Mouse (Mus musculus): Measurements from ENCODE around the gene Oxtr.

Gene Oxtr

DNA sequence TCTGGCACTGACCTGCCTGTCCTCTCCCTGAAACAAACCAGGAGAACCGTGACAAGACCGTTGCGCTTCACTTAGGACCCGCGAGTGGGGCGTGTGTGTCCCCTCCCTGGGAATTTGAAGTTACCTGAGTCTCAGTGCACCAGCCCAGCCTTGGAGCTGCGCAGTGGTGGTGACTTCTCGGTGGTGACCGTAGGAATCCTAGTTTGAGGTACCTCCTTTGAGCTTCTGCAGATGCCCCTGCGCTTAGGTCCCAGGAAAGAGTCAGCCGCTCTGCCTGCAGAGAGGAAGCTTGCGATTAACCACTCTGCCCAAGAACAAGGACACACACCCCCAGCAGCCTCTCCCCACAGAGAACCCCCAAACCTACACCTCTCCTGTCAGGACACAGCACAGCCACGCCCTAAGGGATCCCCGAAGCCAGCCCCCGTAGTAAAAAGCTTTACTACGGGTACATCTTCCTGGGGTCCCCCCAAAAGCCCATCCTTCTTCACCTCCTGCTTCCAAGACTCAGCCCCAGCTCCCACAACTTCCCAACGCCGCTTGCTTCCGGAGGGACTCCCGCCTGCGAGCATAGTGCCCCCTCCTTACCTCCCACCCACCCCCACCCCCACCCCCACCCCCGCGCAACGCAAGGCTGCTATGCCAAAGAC is at the start of gene Oxtr:
Gene Oxtr (minus strand): TSS at position 34 of the 650 bp plus-strand sequence.
- DNase-seq (ENCODE audit: low spot score): no peak

DNA sequence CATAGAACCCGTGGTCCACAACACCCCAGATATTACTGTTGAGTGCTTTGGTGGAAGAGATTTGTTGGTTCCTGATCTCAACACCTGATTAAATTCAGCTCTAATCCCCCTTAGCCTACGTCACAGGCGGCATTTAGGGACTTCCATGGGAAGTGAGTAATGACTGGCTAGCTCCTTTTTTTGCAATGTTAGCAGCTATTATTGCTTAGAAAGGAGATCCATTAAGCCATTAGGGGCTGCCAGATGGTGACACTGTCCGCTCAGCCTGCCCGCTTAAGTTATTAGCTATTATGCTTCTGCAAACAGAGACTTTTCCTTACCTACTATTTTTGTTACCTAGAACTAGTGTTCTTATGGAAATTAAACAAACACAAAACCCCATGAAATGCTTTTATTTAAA is 35.7 kb upstream of the Oxtr start:
- DNase-seq (ENCODE audit: low spot score): no peak

DNA sequence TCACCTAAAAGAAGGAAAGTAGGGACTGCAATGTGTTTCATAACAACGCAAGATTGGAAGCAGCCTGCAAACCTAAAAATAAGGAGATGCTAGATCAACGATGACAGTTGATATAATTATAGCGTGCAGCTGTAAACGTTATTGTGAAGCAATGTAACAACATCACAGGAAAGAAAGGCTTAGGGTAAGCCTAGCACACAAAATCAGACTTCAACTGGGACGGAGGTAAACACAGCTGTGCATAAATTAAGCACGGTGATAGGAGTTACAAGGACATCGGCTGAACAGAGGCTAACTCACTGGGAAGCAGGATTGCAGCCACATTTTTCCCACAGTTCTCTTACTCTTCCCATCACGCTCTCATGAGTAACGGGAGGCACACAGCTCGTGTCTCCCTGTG is 34.7 kb upstream of the Oxtr start:
- DNase-seq (ENCODE audit: low spot score): no peak

DNA sequence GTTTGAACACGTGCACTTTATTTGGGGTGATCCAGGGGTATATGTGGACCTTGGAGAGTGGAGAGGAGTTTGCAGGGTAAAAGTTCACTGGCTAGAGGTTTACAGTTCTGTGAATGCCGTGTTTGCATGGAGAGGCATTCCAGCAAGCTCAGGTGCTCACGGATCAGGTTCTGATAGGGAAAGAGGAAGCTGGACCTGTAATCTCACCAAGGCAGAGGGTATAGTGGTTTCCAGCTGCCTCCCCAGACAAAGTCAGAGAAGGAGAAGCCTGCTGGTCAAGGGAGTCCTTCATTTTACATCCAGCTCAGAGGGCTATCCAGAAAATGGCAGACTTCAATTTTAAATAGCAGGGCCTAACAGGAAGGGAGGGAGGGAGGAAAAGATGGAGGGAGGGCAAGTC is 28.2 kb upstream of the Oxtr start:
- no peak for DNase-seq (ENCODE audit: low spot score)

DNA sequence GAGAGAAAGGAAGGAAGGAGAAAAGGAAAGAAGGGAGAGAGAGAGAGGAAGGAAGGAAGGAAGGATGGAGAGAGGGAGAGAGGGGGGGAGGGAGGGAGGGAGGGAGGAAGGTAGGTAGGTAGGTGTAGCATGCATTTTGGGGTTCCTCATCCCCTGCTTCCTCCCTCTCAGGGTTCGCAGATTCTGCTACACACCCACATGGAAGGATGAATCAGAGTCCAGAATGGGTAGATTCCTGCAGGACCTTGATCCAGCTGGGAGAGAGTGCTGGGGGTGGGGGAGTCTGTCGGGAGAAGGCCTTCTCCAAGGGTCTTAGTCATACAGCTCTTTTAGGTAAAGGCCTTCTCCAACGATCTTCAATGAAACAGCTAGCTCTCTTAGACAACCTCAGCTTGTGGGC is 27.8 kb upstream of the Oxtr start:
- DNase-seq (ENCODE audit: low spot score): no peak

DNA sequence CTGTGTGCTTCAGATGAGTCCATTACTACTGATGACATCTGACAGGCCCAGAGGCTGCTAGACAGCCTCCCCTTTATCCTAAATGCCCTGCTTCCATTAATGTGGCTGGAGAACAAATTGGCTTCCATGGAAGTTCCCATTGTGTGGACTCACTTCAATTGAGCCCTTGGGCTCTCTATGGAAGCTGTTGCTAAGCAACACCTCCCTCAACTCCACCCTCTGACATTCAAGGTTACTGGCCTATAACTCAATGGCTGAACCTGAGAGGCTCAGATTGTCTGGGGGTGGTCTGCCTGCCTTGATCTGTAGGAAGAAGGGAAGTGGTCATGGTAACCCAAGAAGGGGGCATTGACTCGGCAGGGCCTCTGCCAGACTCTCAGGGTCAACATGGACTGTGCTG is 26.8 kb upstream of the Oxtr start:
- DNase-seq (ENCODE audit: low spot score): no peak

DNA sequence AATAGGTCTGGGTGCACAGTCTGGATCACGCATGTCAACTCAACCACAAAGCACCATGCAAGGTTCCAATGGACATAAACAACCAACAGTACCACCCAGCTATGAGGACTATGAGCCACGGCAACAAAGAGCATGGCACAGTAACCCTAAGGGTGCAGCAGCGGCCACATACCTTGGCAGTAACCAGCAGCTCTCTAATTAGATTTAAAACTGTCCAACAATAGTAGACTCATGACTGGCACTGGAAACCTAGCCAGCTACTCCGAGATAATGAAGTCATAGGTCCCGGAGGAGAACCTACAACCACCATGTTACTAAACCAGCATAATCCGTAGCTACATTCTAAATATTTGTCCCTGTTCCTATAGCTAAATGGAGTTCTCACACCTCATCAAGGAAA is 24.8 kb upstream of the Oxtr start:
- DNase-seq (ENCODE audit: low spot score): no peak

DNA sequence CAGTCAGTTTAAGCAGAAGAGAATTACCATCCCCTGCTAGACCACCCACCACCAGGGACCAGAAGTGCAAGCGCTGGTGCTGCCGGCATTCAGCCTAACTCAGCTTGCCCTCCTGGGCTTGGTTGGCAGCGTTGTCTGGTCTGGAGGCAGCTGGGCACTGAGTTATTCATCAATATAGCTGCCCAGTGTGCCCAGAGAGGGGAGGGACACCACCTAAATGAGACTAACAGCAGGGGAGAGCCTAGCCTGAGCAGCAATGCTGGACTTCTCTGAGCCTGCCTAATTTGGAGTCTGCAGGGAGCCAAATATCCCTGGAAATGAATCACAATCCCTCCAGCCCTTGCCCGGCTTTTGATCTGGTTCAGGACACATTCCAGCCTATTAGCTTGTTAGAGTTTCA is 20.6 kb upstream of the Oxtr start:
- no peak for DNase-seq (ENCODE audit: low spot score)

DNA sequence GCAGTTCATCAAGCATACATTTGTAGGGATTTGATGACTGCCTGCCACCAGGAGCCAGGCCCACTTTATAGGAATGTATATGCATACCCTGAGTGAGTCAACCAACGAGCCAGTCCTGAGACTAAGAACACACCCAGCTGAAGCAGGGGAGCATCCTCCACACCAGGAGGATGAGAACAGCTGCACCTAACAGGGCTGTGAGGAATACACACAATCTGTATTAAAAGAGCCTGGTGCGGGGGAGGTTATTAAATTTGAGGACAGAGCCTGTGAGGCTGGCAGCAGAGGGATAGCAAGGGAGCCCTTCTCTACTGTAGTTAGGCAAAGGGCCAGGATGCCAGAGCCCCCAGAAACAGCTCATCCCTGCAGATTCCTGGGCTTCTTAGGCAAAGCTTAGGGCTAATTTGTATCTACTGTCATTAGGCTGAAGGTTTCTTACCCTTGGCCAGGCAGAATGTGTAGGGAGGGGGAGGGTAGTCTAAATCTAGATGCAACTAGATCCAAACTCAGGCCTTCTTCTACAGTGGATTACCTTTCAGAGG is 19.9 kb upstream of the Oxtr start:
- no peak for DNase-seq (ENCODE audit: low spot score)

DNA sequence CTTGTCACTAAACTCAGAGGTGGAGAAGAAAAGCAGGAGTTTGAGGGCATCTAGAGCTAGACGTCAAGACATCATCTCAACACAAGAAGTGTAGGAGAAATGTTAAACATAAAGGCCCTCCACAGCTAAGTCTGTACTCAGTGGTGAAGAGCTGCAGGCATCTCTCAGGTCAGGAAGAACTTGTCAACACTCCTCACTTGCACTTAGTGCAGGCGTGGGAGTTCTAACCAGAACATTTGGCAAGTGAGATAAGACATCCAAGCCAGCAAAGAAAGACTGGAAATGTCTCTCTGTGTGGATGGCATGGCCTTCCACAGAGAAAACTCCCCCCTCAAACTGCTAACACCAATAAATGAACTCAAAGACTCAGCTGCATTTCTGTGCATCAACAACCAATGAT is 17.9 kb upstream of the Oxtr start:
- DNase-seq (ENCODE audit: low spot score): no peak

DNA sequence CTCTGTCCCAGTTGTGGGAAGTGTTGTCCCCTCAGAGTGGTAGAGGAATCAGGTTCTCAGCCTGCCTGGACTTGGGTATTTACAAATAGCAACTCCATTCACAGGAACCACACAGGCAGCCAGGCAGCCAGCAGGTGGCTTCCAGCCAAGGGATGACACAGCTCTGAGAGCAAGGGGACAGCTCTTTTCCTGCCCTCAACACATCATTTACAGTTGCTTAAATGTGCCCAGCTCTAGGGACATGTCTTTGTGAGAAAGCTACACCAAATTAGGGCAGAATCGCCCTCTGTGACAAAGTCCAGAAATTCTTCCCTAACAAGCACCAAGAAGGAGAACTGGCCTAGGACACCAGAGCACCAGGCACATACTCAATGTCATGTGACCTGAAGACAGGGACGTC is 11.4 kb upstream of the Oxtr start:
- no peak for DNase-seq (ENCODE audit: low spot score)

DNA sequence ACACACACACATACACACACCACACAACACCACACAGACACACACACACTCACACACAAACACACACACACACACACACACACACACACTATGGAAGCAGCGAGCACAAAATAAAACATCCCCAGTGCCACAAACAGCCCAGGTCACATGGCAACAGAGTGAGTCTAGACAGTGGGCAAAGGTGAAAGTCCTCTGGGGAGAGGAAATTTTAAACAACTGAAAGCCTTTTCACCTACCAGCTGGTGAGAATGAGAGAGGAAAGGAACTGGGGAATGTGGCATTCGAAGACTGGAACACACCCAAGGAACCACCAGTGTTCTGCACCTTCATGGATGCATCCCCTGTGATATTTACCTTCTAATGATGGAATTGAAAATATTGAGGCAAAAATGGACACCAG is 9.7 kb upstream of the Oxtr start:
- DNase-seq (ENCODE audit: low spot score): no peak

DNA sequence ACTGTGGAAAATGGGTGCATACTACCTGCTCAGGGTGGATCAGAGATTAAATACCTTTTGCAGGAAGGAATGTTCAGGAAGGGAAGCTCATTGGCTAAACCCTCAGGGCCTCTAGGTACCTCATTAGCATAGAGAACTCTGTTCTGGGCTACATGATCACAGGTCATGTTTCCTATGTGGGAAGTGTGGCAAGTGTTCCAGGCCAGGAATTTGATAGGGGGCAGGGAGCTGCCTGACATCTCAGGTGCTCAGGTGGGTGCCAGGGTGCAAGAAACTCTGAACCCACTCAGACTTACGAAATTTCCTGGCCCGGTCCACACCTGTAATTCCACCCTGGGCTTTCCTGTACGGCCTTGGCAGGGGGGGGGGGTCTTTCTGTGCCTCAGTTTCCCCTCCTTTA is 9.0 kb upstream of the Oxtr start:
- DNase-seq (ENCODE audit: low spot score): no peak

DNA sequence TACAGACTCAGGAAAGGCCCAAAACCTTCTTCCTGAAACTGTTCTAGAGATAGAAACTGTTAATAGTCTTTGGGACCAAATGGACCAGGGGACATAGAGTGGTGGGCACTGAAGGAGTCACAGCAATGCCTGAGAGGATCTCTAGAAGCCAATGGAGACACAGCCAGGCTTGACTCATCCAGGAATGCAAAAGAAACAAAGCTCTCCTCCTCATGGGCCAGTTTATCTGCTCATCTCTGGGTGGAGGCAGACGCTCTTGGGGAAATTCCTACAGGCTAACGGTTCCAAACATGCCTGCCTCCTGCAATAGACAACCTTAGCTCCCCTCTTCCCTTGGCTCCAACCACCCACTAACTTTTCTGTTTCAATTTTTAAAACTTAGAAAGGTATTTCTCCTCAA is 7.7 kb upstream of the Oxtr start:
- DNase-seq (ENCODE audit: low spot score): no peak

DNA sequence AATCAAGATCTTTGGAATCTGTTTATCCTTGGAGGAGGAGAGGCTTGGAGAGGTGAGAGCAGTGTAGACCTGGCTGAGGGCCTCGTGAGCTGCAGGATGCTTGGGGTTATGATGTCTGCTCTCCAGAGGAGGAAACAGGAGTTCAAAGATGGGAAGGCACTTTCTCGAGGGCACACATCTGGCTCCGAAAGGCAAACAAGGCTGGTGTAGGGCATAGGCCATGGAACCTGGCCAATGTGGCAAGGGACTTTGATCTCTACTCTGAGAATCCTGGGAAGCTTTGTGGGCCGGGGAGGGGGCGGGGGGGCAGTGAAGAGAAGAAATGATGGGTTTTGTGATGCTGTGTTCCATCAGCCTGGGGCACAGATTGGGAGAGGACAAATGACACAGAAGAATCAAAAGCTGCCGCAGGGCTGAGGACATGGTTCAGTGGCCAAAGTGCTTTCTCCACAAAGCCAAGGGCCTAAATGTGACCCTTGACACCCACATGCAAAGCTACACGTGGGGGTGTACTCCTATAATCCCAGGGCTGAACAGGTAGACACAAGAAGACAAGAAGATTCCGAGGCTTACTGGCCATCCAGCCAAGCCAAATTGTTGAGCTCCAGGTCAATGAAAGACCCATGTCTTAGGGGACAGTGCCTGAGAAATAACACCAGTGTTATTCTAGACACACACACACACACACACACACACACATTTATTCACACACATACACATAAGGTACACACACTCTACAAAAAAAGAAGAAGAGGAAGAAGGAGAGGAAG is 6.7 kb upstream of the Oxtr start:
- DNase-seq (ENCODE audit: low spot score): no peak

DNA sequence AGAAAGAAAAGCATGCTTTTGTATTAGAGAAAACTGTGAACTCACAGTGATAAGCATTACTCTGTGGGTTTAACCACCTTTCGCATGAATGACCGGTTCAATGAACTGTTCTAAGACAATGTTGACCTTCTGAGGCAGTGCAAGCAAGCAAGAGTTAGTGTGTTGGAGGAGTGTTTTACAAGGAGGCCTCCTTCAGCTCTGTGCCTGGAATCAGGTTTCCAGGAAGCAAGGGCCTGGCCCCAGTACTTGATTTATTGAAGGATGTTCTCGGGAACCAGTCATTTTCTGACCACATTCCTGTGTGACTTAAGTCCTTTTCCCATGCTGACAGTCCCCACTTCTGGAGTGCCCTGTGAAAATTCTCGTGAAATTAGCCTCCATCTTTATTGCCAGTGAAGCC is 5.5 kb upstream of the Oxtr start:
- no peak for DNase-seq (ENCODE audit: low spot score)

DNA sequence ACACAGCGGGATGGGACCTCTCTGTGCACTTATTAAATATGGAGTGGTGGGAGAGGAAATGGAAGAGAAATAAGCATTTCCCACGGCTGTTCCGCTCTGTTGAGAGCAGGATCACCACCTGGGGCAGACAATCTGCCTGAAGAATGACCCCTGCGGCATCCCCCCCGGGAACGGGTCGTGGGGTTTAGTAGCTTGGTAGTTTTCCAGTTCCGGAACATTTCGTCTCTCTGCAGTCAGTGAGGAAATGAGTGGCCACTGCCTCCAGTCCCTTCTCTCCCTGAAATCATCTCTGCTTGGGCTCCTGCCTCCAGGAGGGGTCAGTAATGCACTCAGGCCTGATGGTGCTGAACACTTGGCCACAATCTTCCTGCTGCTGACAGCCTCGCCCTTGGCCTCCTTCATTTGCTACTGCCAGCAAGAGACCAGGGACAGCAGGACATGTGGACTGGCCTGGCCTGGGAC is 4.9 kb upstream of the Oxtr start:
- no peak for DNase-seq (ENCODE audit: low spot score)

DNA sequence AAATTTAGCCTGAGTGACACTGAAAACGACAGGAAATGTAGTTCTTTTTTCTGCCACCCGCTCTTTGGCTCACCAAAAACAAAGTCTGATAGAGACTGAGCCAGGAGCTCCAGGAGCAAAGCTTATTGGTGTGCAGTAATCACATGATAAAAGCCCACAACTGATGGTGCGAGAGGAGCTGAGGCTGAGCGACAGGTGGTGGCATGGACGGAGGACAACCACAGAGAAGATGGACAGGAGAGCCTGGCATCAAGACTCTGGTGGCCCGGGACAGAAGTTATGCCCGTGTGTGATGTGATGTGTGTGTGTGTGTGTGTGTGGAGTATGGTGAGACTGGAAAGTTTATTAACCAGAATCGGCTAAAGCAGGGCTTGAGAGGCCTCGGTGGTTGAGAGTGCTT is 3.6 kb upstream of the Oxtr start:
- no peak for DNase-seq (ENCODE audit: low spot score)

DNA sequence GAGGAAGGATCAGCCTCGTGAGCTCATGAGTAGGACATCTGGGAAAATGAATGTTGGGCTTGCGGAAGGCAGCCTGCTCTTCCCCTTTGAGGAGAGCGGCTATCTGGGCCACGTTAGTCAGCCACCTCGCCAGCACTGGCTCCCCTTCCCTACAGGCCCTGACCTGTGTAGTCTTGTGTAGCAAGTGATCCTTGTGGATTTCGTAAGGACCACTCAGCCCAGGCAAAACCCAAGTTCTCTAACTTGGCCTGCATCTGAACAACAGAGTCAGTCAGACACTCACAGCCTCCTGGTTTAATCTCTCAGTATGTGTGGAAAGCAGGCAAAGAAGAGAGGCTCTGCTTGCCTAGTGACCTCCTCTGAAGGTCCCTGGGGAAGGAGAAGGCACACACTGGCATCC is 2.9 kb upstream of the Oxtr start:
- no peak for DNase-seq (ENCODE audit: low spot score)

DNA sequence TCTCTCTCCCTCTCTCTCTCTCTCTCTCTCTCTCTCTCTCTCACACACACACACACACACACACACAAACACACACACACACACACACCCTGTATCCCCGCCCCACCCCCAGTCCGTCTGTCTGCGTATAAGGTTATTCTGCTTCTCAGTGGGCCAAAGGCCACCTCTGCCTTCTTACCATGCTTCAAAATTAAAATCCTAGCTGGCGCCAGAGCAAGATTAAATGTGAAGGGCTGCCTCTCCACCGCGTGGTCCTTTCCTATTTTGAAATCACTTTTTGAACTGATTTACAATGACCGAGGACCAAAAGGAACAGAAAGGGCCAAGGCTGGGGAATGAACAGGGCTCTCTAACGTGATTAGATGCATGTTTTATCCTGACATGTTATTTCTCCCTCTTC is 1.8 kb upstream of the Oxtr start:
- DNase-seq (ENCODE audit: low spot score): no peak

DNA sequence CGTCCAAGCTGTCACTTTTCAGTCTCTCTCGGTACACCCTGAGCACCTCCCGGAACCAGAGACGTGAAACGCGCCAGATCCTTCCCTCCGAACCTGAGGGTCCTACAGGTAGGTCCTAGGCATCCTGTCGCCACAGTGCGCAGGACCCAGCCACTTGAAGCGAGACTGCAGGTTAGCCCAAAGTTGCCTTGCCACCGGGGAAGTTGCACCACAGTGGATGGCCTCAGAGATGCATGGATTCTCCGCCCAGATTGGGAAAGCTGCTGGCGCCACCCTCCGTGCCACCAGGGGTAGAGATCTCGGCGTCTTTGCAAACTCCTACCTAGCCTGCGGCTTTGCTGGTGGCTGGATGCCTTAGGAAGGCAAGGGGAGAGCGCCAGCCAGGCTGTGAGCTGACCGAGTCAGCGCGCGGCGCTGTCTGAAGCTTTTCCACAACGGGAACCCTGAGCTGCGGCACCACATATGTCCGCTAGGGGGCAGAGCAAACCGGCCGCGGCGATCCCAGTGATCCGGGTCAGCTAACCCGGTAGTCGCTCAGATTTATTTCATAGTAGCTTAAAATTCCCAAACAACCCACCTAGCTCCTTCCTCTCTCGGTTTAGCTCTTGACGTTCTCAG is 991 bp upstream of the Oxtr start:
- peak; percentile 29 for DNase-seq (ENCODE audit: low spot score)

DNA sequence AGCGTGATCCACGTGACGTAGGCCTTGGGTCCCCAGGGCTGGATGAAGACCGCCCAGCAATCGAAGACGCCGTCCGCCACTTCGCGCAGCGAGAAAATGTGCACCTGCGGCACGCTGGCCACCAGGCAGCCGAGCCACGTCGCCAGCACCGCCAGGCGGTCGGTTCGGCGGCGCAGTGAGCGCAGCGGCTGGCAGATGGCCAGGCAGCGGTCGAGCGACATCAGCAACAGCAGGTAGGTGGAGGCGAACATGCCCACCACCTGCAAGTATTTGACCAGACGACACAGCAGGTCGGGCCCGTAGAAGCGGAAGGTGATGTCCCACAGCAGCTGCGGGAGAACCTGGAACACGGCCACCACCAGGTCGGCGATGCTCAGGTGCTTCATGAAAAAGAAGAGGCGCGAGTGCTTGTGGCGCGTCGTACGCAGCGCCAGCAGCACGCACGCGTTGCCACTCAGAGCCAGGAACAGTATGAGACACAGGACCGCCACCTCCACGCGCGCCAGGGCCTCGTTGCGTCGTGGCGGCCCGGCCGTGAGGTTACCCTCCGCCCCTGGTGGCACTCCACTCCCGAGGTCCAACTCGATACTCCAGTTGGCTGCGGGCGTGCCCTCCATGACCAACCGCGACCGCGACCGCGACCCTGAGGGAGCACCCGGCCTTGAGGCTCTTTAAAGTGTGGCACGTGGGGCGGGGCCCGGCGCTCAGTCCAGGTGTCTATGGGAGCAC is 398 bp downstream of the Oxtr start:
- DNase-seq (ENCODE audit: low spot score): no peak

DNA sequence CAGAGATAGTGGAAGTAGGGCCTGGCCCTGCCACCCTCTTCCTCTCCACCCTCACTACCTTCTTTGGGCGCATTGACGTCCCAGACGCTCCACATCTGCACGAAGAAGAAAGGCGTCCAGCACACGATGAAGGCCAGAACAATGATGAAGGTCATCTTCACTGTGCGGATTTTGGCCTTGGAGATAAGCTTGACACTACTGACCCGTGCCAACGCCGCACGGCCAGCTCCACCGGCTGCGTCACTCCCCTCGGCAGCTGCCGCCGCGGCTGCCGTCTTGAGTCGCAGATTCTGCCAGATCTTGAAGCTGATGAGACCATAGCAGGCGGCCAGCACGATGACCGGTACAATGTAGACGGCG is 942 bp downstream of the Oxtr start:
- no peak for DNase-seq (ENCODE audit: low spot score)
